In the genomic region with DNA sequence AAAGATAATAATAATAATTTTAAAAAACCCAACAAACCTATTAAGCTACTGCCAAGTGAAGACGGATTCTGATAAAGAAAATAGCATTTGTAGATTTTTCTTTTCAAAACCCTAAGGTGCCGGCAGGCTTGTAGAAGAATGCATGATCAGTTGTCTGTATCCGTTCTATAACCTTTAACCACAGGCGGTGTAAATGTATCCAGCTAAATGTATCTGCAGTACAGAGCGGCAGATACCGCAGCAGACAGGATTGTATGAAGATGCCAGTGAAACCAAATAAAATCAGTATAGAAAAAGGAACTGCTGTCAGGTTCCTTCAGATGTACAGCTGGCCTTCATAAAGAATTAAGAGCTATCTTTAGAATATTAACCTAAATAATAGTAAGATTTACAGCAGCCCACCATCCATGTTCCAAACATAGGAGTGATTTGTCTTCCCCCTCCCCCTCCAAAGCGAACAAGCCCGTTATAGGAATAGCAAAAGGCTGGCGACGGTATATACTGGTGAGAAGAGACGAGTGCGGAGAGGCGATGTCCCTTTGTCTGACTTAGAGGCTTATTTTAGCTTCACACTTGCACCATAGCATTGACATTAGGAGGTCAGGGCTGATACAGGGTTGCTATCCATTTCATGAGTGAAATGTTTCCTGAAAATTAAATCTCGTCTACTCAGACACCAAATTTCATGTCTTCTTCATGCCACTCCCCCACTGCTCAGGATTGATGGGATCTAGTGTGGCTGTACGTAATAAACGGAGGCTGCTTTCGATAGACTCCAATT, we compare ENCODE assay signal across 9 mouse cellular contexts. TPM values are rescaled to one million over a fixed set of nuclear protein-coding genes. Genes with fewer than 3 reads are reported as not detected.
A peak's percentile ranks its signal among the peaks of the same experiment; 100 is the strongest.
DNase-seq lines count a peak whose midpoint lies in the region; ATAC-seq lines count a peak whose summit lies in the region.
"Had no signal": no experiment of that assay in that cellular context is flagged by ENCODE, and none has a peak within 500 bp of the region (broad histone marks: within the 10 kb centered on the region; RNA-seq: fewer than 3 reads in every experiment).

No protein-coding gene starts in this region.

- no peaks in the 10 kb centered on the region for H3K27me3 ChIP-seq in heart, embryonic 13.5 days (replicated peaks)
- no peaks in the 10 kb centered on the region for H3K27me3 ChIP-seq in forebrain, embryonic 16.5 days (replicated peaks; ENCODE audit: control insufficient read depth, insufficient read depth, low read length)
- H3K27me3 ChIP-seq in midbrain, embryonic 13.5 days: no peaks in the 10 kb centered on the region

- H3K36me3 ChIP-seq in heart, embryonic 13.5 days: no peaks in the 10 kb centered on the region
- no peaks in the 10 kb centered on the region for H3K36me3 ChIP-seq in forebrain, embryonic 16.5 days (ENCODE audit: control insufficient read depth, insufficient read depth)
- H3K36me3 ChIP-seq in midbrain, embryonic 13.5 days: no peaks in the 10 kb centered on the region

- H3K4me1 ChIP-seq in heart, embryonic 13.5 days: peaks cover 73% of the 10 kb centered on the region
- H3K4me1 ChIP-seq in forebrain, embryonic 16.5 days (replicated peaks; ENCODE audit: control insufficient read depth, insufficient read depth, low read length): peaks cover 34% of the 10 kb centered on the region
- H3K4me1 ChIP-seq in midbrain, embryonic 13.5 days (replicated peaks): peaks cover 64% of the 10 kb centered on the region

- no peak for ATAC-seq in heart, embryonic 13.5 days (ENCODE audit: extremely low read depth, insufficient number of reproducible peaks, low FRiP score, low TSS enrichment)
- ATAC-seq in forebrain, embryonic 16.5 days: peak; percentile 54
- peak; percentile 49 for ATAC-seq in midbrain, embryonic 13.5 days

- H3K9me3 ChIP-seq in heart, embryonic 13.5 days: no peaks in the 10 kb centered on the region
- H3K9me3 ChIP-seq in forebrain, embryonic 16.5 days (ENCODE audit: control insufficient read depth, low read length): no peaks in the 10 kb centered on the region
- H3K9me3 ChIP-seq in midbrain, embryonic 13.5 days: no peaks in the 10 kb centered on the region

- peak overlapping the region; percentile 68 for H3K27ac ChIP-seq in heart, embryonic 13.5 days (replicated peaks)
- peak overlapping the region; percentile 97 for H3K27ac ChIP-seq in forebrain, embryonic 16.5 days (ENCODE audit: low read length)
- peak overlapping the region; percentile 94 for H3K27ac ChIP-seq in midbrain, embryonic 13.5 days
- H3K27ac ChIP-seq: kidney, postnatal 0 days had no signal

- intact Hi-C loops in heart, postnatal 25 days (cut with DNase I): no loop called here

- H3K4me2 ChIP-seq in heart, embryonic 13.5 days: peak overlapping the region; percentile 60
- peak overlapping the region; percentile 58 for H3K4me2 ChIP-seq in forebrain, embryonic 16.5 days (ENCODE audit: low read length)
- H3K4me2 ChIP-seq in midbrain, embryonic 13.5 days (replicated peaks): peak overlapping the region; percentile 58

- DNase-seq in heart, postnatal 25 days (ENCODE audit: low spot score): no peak
- DNase-seq in MN1 (ENCODE audit: low spot score): peak; percentile 46
- DNase-seq in adrenal gland, postnatal 14 days: no peak
- no peak for DNase-seq in spleen, postnatal 36 days (ENCODE audit: low spot score in 2 of 2)
- no peak for DNase-seq in urinary bladder, postnatal 25 days (ENCODE audit: low spot score)

- WGBS in heart, embryonic 13.5 days: 48% methylated on average over 17 of the region's 17 CpGs
- 46% methylated on average over 17 of the region's 17 CpGs for WGBS in forebrain, embryonic 16.5 days
- 55% methylated on average over 17 of the region's 17 CpGs for WGBS in midbrain, embryonic 13.5 days

- peak overlapping the region; percentile 31 for H3K4me3 ChIP-seq in heart, embryonic 13.5 days
- H3K4me3 ChIP-seq in forebrain, embryonic 16.5 days (replicated peaks; ENCODE audit: low read length): peak overlapping the region; percentile 46
- H3K4me3 ChIP-seq in midbrain, embryonic 13.5 days (replicated peaks): peak overlapping the region; percentile 39

- H3K9ac ChIP-seq in heart, embryonic 13.5 days: peak overlapping the region; percentile 72
- peak overlapping the region; percentile 69 for H3K9ac ChIP-seq in forebrain, embryonic 16.5 days (replicated peaks; ENCODE audit: low read depth, low read length)
- peak overlapping the region; percentile 70 for H3K9ac ChIP-seq in midbrain, embryonic 13.5 days (replicated peaks)

RNA-seq across cellular contexts. Expression of gene Zbtb38, which starts 19.8 kb away (rescaled TPM):
- 27.1 and 31.3 TPM in 2 replicates for polyA plus RNA-seq in heart, embryonic 13.5 days (2015; fragmentation: Nextera tagmentation; extraction: Ambion mirVana)
- 10 to 100 TPM; 32.5 to 37.7 TPM for total RNA-seq in heart, postnatal 25 days (2021)
- 52.3 and 54.0 TPM in 2 replicates for polyA plus RNA-seq in forebrain, embryonic 16.5 days (2015; fragmentation: Nextera tagmentation; extraction: Ambion mirVana)
- polyA plus RNA-seq in midbrain, embryonic 13.5 days (2015; fragmentation: Nextera tagmentation; extraction: Ambion mirVana): 38.0 and 41.1 TPM in 2 replicates
- total RNA-seq in adrenal gland, postnatal 14 days (2021): 41.5 and 52.1 TPM in 2 replicates
